Mouse (Mus musculus) kidney, postnatal 0 days (tissue): ENCODE data around the gene Pcnx2. TPM values are rescaled to one million over a fixed set of nuclear protein-coding genes. Genes with fewer than 3 reads are reported as not detected.

ENCODE experiments used
- ATAC-seq: fragments of 200-750 bp; cut with Nextera tagmentation; replicated peaks from 2 replicates; pipeline ENCODE4 v1.8.0; 2017; ENCODE audit warnings: low read depth, moderate number of reproducible peaks, moderate TSS enrichment, moderate library complexity; ENCODE audit not compliant: low FRiP score
- DNase-seq: peaks from one replicate; pipeline ENCODE4 v3.0.0-alpha.2; 2016; ENCODE audit warnings: low spot score
- H3K27ac ChIP-seq: fragments of 300-500 bp; sonication (generic); 2 replicates; pipeline ENCODE4 v1.5.1; 2014; ENCODE audit warnings: mild to moderate bottlenecking
- H3K27me3 ChIP-seq: fragments of 300-500 bp; sonication (generic); 2 replicates; pipeline ENCODE4 v1.6.1; 2014; ENCODE audit warnings: low read length, mixed read lengths; ENCODE audit not compliant: insufficient read depth
- H3K36me3 ChIP-seq: fragments of 300-500 bp; sonication (generic); 2 replicates; pipeline ENCODE4 v1.6.1; 2014; ENCODE audit warnings: low read length, mixed read lengths; ENCODE audit not compliant: insufficient read depth
- H3K4me1 ChIP-seq: fragments of 300-500 bp; sonication (generic); replicated peaks from 2 replicates; pipeline ENCODE4 v1.6.1; 2014; ENCODE audit warnings: antibody characterized with exemption, low read length, mixed read lengths; ENCODE audit not compliant: insufficient read depth
- H3K4me2 ChIP-seq: fragments of 300-500 bp; sonication (generic); 2 replicates; pipeline ENCODE4 v1.6.1; 2014; ENCODE audit warnings: mild to moderate bottlenecking, low read length, moderate library complexity, mixed read lengths
- H3K4me3 ChIP-seq: fragments of 300-500 bp; sonication (generic); replicated peaks from 2 replicates; pipeline ENCODE4 v1.5.1; 2014; ENCODE audit warnings: low read depth, low read length
- H3K9ac ChIP-seq: fragments of 300-500 bp; sonication (generic); 2 replicates; pipeline ENCODE4 v1.6.1; 2014; ENCODE audit warnings: low read depth, low read length
- H3K9me3 ChIP-seq: fragments of 300-500 bp; sonication (generic); replicated peaks from 2 replicates; pipeline ENCODE4 v1.6.1; 2016; ENCODE audit warnings: low read length, inconsistent platforms, mixed read lengths
- CTCF ChIP-seq: IDR thresholded peaks from 2 replicates; pipeline ENCODE4 v1.5.1; 2016; ENCODE audit warnings: antibody characterized with exemption, low read depth, mild to moderate bottlenecking, moderate library complexity
- WGBS: fragments of 180-500 bp; shearing (Covaris S2); extraction: QIAGEN DNeasy Blood & Tissue Kit; methylation state at CpG from one replicate; pipeline ENCODE4 v1.1.7; 2014; 5-methylcytosine and 5-hydroxymethylcytosine counted together
- polyA plus RNA-seq: library from polyadenylated mRNA; unstranded; fragments of >200 nt; fragmentation: Nextera tagmentation; extraction: Ambion mirVana; gene quantifications from 2 replicates; pipeline ENCODE4 v1.2.1, GENCODE M21; 2015

The Pcnx2 gene
- polyA plus RNA-seq, 1 experiment from 2014 or later: 0.13 TPM

DNA sequence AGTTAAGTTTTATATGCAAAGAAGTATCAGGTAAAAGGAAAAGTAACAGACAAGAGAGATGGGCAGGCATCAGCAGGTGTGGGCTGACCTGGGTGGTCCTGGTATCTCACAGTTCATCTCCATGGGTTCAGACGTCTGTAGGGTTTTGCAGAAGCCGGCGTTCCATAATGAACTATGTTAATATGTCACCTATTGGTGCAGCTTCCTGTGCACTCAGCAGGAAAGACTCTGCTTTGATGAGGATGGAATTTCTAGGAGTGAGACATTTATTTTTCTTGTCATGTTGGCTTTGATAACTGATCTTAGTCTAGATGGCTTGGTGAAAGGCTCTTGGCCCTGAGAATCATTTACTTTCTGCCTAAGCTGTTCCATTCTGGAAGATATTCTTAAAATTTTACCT, 24.2 kb upstream of the Pcnx2 start:
- WGBS: 39% methylated on average over 3 of the region's 3 CpGs
- H3K27ac ChIP-seq: 0 out of 2 replicates have a peak overlapping the region, but pooled peaks have one; percentile 54
- no peak overlapping the region for H3K4me3 ChIP-seq
- no peak overlapping the region for H3K9ac ChIP-seq
- ATAC-seq: peak; percentile 35; the same call in 1 of the 2 replicates
- no peak for TF ChIP-seq CTCF
- peak; percentile 47 for DNase-seq
- H3K4me2 ChIP-seq: no peak overlapping the region
- H3K4me1 ChIP-seq: 0 out of 2 replicates have a peak, but pooled peaks cover 10% of the 10 kb centered on the region
- H3K36me3 ChIP-seq: no peaks in the 10 kb centered on the region
- no peaks in the 10 kb centered on the region for H3K27me3 ChIP-seq
- no peaks in the 10 kb centered on the region for H3K9me3 ChIP-seq

DNA sequence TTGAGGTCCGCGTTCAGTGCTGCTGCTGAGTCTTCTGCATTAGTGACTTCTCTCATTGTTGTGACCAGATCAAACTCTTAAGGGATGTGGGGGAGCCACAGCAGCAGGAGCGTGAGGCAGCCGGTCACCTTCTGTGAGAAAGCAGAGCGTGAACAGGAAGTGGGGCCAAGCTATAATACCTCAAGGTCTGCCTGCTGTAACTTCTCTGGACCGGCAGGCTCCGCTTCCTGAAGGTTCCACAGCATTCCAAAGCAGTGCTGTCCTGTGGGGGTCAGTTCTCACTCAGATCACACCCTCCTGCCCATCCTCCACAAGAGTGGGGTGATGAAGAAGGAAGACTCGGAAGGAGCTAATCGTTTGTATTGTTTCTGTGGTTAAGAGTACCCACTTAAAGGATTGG, 22.6 kb upstream of the Pcnx2 start:
- DNase-seq: peak; percentile 31
- H3K9me3 ChIP-seq: no peaks in the 10 kb centered on the region
- H3K9ac ChIP-seq: no peak overlapping the region
- H3K4me3 ChIP-seq: no peak overlapping the region
- TF ChIP-seq CTCF: no peak
- H3K27me3 ChIP-seq: no peaks in the 10 kb centered on the region
- peak overlapping the region; percentile 84 for H3K27ac ChIP-seq
- ATAC-seq: 0 out of 2 replicates have a peak, but pooled peaks have one; percentile 19
- 38% methylated on average over 9 of the region's 9 CpGs for WGBS
- no peaks in the 10 kb centered on the region for H3K36me3 ChIP-seq
- 0 out of 2 replicates have a peak, but pooled peaks cover 13% of the 10 kb centered on the region for H3K4me1 ChIP-seq
- no peak overlapping the region for H3K4me2 ChIP-seq

DNA sequence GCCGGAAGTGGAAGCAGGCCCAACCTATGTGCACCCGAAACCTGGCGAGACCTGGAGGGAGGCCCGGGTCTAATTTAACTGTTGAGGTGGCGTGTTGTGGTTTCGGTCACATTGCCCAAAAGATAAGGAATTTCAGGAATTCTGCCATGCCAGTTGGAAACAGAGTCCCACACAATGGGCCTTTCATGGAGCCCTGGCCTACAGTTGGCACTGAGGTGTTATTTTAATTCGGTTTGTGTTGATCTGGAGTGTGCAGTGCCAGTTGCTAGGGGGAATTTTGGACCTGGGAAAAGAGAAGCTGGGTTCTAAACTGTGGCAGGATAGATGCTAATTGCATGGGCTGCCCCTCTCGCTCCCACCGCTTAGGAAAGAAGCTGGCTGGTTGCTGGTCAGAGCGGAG, 22.2 kb upstream of the Pcnx2 start:
- DNase-seq: no peak
- H3K36me3 ChIP-seq: no peaks in the 10 kb centered on the region
- no peaks in the 10 kb centered on the region for H3K9me3 ChIP-seq
- no peak for TF ChIP-seq CTCF
- no peak overlapping the region for H3K4me2 ChIP-seq
- peak overlapping the region; percentile 84 for H3K27ac ChIP-seq
- ATAC-seq: no peak
- WGBS: 61% methylated on average over 10 of the region's 10 CpGs
- no peak overlapping the region for H3K9ac ChIP-seq
- no peaks in the 10 kb centered on the region for H3K27me3 ChIP-seq
- no peak overlapping the region for H3K4me3 ChIP-seq
- 0 out of 2 replicates have a peak, but pooled peaks cover 13% of the 10 kb centered on the region for H3K4me1 ChIP-seq

DNA sequence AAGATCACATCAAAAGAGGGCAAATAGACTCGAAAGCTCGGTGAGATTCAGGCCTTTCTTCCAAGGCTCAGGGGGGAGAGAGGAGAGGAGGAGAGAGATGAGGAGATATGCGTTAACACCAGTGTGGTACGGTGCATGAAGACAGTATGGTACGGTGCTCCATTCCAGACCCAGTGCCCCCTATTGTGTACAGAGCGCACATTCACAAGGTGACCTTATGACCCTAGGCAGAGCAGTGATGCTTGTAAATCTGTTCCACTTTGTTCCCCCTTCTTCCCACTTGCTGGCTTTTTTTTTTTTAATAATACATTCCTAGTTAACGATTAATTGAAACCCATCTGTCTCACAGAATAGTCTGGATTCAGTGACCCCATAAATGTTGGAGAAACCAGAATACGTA, 21.4 kb upstream of the Pcnx2 start:
- 0 out of 2 replicates have a peak, but pooled peaks cover 13% of the 10 kb centered on the region for H3K4me1 ChIP-seq
- no peak overlapping the region for H3K4me3 ChIP-seq
- TF ChIP-seq CTCF: no peak
- WGBS: 40% methylated on average over 8 of the region's 8 CpGs
- DNase-seq (peak; percentile 36), ATAC-seq (peak; percentile 60; the same call in 1 of the 2 replicates)
- peak overlapping the region; percentile 84 for H3K27ac ChIP-seq
- no peaks in the 10 kb centered on the region for H3K9me3 ChIP-seq
- no peak overlapping the region for H3K4me2 ChIP-seq
- H3K27me3 ChIP-seq: no peaks in the 10 kb centered on the region
- no peak overlapping the region for H3K9ac ChIP-seq
- H3K36me3 ChIP-seq: no peaks in the 10 kb centered on the region

DNA sequence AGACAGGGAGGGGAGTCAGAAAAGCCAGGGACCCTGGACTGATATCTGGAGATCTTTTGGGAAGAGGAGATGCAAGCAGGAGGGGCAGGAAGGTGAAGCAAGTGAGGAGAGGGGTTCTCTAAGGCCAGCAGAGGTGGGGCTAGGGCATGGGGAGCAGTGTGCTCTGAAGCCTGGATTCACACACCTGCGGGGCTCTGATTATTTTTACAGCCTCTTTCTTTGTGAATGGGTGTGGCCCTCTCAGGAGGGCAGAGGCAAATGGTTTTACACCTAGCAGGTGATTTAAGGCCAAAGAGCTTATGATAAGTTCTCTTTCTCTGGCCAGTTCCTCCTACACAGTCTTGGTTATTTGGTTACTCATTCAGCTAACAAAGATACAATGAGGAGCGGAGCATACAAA, 20.6 kb upstream of the Pcnx2 start:
- 30% methylated on average over 2 of the region's 2 CpGs for WGBS
- no peaks in the 10 kb centered on the region for H3K27me3 ChIP-seq
- no peak for TF ChIP-seq CTCF
- no peaks in the 10 kb centered on the region for H3K9me3 ChIP-seq
- no peak overlapping the region for H3K4me3 ChIP-seq
- peak overlapping the region; percentile 81 for H3K27ac ChIP-seq
- DNase-seq: no peak
- no peak overlapping the region for H3K9ac ChIP-seq
- 0 out of 2 replicates have a peak, but pooled peaks cover 13% of the 10 kb centered on the region for H3K4me1 ChIP-seq
- no peak overlapping the region for H3K4me2 ChIP-seq
- no peak for ATAC-seq
- no peaks in the 10 kb centered on the region for H3K36me3 ChIP-seq

DNA sequence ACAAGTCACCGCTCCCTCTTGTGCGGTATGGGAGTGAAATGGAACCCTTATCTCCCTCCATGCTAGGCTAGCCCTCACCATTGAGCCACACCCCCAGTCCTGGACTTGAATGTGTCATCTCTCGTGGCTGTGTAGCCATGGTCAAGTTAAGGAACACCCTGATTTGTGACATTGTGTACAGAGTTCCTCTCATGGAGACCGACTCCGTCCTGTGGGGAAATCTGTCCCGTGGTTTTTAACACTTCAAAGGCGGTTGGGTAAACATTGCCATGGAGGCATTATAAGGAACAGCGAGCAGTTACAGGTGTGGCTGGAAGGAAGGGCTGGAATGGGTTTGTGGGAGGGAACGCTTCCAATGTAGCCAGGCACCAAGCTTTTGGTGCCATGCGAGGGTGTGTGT, 18.9 kb upstream of the Pcnx2 start:
- ATAC-seq (no peak), DNase-seq (no peak)
- no peak overlapping the region for H3K4me2 ChIP-seq
- H3K9ac ChIP-seq: no peak overlapping the region
- no peaks in the 10 kb centered on the region for H3K9me3 ChIP-seq
- 0 out of 2 replicates have a peak, but pooled peaks cover 13% of the 10 kb centered on the region for H3K4me1 ChIP-seq
- H3K27me3 ChIP-seq: no peaks in the 10 kb centered on the region
- no peak for TF ChIP-seq CTCF
- no peak overlapping the region for H3K4me3 ChIP-seq
- WGBS: 33% methylated on average over 10 of the region's 10 CpGs
- no peaks in the 10 kb centered on the region for H3K36me3 ChIP-seq
- H3K27ac ChIP-seq: no peak overlapping the region; the same call in 1 of the 2 replicates

DNA sequence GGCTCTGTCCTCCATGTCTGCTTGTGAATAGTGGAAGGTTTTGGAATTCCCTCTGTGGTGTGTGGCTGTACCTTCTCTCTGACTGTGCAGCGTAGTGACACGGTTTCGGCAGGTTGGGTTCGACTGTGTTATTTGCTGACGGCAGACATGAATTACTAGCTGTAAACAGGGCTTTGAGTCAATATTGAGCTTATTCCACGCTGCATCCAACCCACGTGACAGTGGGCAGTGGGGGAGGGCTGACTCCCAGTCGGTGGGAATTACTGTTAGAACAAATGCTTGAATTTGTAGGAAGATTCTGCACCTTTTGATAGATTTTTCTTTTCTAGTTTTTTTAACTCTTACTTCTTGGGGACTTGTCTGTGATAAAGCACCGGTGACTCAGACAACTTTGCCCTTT, 16.3 kb upstream of the Pcnx2 start:
- no peak for TF ChIP-seq CTCF
- no peak for DNase-seq
- Histone ChIP-seq H3K9me3 (no peaks in the 10 kb centered on the region), H3K27ac (no peak overlapping the region), H3K4me3 (no peak overlapping the region), H3K27me3 (peaks cover 14% of the 10 kb centered on the region), H3K36me3 (no peaks in the 10 kb centered on the region), H3K9ac (no peak overlapping the region), H3K4me2 (peak overlapping the region; percentile 95; the same call in 1 of the 2 replicates), H3K4me1 (0 out of 2 replicates have a peak, but pooled peaks cover 5% of the 10 kb centered on the region)
- no peak for ATAC-seq
- WGBS: 49% methylated on average over 9 of the region's 9 CpGs
